ENCODE assay signal across 11 mouse cellular contexts in genomic region chr6:29775609-29776008, GRCm38 (mm10). TPM values are rescaled to one million over a fixed set of nuclear protein-coding genes. Genes with fewer than 3 reads are reported as not detected.
DNase-seq lines count a peak whose midpoint lies in the region; ATAC-seq lines count a peak whose summit lies in the region.
"Had no signal": no experiment of that assay in that cellular context is flagged by ENCODE, and none has a peak within 500 bp of the region (broad histone marks: within the 10 kb centered on the region; RNA-seq: fewer than 3 reads in every experiment).

No protein-coding gene starts in this region.

- intact Hi-C loops in gastrocnemius, postnatal 14 days (cut with DNase I; ENCODE audit: low total_unique reads), result no loop called here
- intact Hi-C loops in left cerebral cortex, postnatal 14 days (cut with DNase I), result no loop called here

- ATAC-seq in erythroid progenitor cell, adult 5-6 weeks (replicated peaks; ENCODE audit: low FRiP score, poor library complexity, severe bottlenecking), result no peak
- ATAC-seq: midbrain, embryonic 13.5 days had no signal

- peak; percentile 40 for DNase-seq in gastrocnemius, adult 18-20 months (ENCODE audit: low spot score)
- no peak for DNase-seq in gastrocnemius, postnatal 14 days
- peak; percentile 37 to 41 for DNase-seq in left cerebral cortex, postnatal 14 days (ENCODE audit: low spot score in 2 of 2)
- no peak for DNase-seq in left cerebral cortex, adult 8-10 months (ENCODE audit: low spot score in 2 of 2)
- peak; percentile 38 to 43 for DNase-seq in adrenal gland, postnatal 36 days
- peak; percentile 86 to 87 for DNase-seq in kidney, postnatal 25 days
- DNase-seq: spleen, adult 18-20 months; thymus, adult 18-20 months had no signal

RNA-seq across cellular contexts. Expression of gene Ahcyl2, which starts 7.8 kb away (rescaled TPM):
- 10 to 100 TPM; 17.9 to 23.7 TPM for total RNA-seq in gastrocnemius, adult 18-20 months (2021)
- 10 to 100 TPM in 1 of 2 experiments, 1 to 10 TPM in 1; 9.5 to 10.9 TPM for total RNA-seq in gastrocnemius, postnatal 14 days (2021)
- total RNA-seq in left cerebral cortex, postnatal 14 days (2021), result 100 to 1,000 TPM in 1 of 2 experiments, 10 to 100 TPM in 1; 97.1 to 103 TPM
- total RNA-seq in left cerebral cortex, adult 8-10 months (2022), result 100 to 1,000 TPM; 128 to 171 (median 150) TPM
- total RNA-seq in adrenal gland, postnatal 36 days (2021), result 100 to 1,000 TPM; 116 to 172 TPM
- total RNA-seq in erythroid progenitor cell, adult 5-6 weeks (2015; ENCODE audit: low replicate concordance), result 48.6 and 49.7 TPM in 2 replicates
- total RNA-seq in erythroid progenitor cell, adult 5-6 weeks (2017; ENCODE audit: low replicate concordance), result 35.2 and 55.4 TPM in 2 replicates

RNA-seq across cellular contexts. Expression of gene Smo, which starts 40.3 kb away (rescaled TPM):
- 1 to 10 TPM; 2.3 to 3.4 TPM for total RNA-seq in gastrocnemius, adult 18-20 months (2021)
- total RNA-seq in gastrocnemius, postnatal 14 days (2021), result 10 to 100 TPM; 11.0 to 14.4 TPM
- total RNA-seq in left cerebral cortex, postnatal 14 days (2021), result 1 to 10 TPM; 9.8 TPM
- total RNA-seq in left cerebral cortex, adult 8-10 months (2022), result 10 to 100 TPM; 10.5 to 11.9 (median 11.0) TPM
- 10 to 100 TPM; 41.6 to 50.4 TPM for total RNA-seq in adrenal gland, postnatal 36 days (2021)
- total RNA-seq in erythroid progenitor cell, adult 5-6 weeks (2015; ENCODE audit: low replicate concordance), result 1.1 and 2.5 TPM in 2 replicates
- 0.08 and 0.77 TPM in 2 replicates for total RNA-seq in erythroid progenitor cell, adult 5-6 weeks (2017; ENCODE audit: low replicate concordance)
- total RNA-seq: neutrophil, adult 5-6 weeks had no signal

Comparison
In these comparisons a context has a peak if more than half of its experiments do, and no peak if none do; other contexts are left out.
1. DNase-seq: peak in gastrocnemius, adult 18-20 months (single experiment), left cerebral cortex, postnatal 14 days (2 of 2), adrenal gland, postnatal 36 days (2 of 2) and kidney, postnatal 25 days (2 of 2); none in gastrocnemius, postnatal 14 days (single experiment) and left cerebral cortex, adult 8-10 months (0 of 2).